Mouse (Mus musculus): ENCODE measurements at regions not wholly inside any gene's neighbourhood (a gene's known extent, or its start where the extent isn't known, plus 50 kb on each side); places are given as distances from the start of the nearest gene placed in this dataset.

DNA sequence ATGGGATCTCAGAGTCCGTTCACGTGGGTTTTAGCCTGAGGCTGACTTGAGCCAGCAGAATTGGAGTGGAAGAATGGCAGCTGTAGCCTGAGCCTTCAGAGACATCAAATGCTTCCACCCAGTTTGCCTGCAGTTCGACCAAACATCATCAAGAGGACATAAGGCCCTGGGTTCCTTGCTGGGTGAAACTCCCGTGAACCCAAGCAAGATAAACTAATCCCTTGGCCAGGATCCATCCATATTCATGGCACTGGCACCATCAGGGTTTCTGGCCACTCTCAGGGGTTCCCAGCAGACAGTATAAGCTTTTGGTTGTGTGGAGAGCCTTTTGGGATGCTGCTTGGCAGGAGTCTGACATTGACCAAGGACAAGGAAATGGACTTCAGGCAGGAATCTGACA lies 77.7 kb upstream of the Krtap11-1 start:
- H3K27ac ChIP-seq (replicated peaks; ENCODE audit: low read depth, low read length): no peak overlapping the region
- WGBS: 88% methylated on average over 4 of the region's 4 CpGs
- no peak overlapping the region for H3K4me2 ChIP-seq (ENCODE audit: low read depth, severe bottlenecking)
- DNase-seq (ENCODE audit: low spot score) (no peak), ATAC-seq (ENCODE audit: insufficient number of reproducible peaks, low FRiP score, low TSS enrichment, low read depth) (no peak)
- no peaks in the 10 kb centered on the region for H3K4me1 ChIP-seq (ENCODE audit: control insufficient read depth, insufficient read depth, low read length)
- no peaks in the 10 kb centered on the region for H3K9me3 ChIP-seq (ENCODE audit: control insufficient read depth, low read length)
- no peak overlapping the region for H3K4me3 ChIP-seq (ENCODE audit: low read depth, low read length)
- no peaks in the 10 kb centered on the region for H3K36me3 ChIP-seq (ENCODE audit: control insufficient read depth, insufficient read depth, low read length)
- H3K27me3 ChIP-seq (ENCODE audit: control insufficient read depth, insufficient read depth, low read length): no peaks in the 10 kb centered on the region
- H3K9ac ChIP-seq (ENCODE audit: low read length): no peak overlapping the region

GRCm38 (mm10) chr16:89633917-89634601 lies 63.1 kb upstream of the Krtap11-1 start:
- no peaks in the 10 kb centered on the region for H3K27me3 ChIP-seq (ENCODE audit: control insufficient read depth, insufficient read depth, low read length)
- DNase-seq (ENCODE audit: low spot score) (peak; percentile 59), ATAC-seq (ENCODE audit: insufficient number of reproducible peaks, low FRiP score, low TSS enrichment, low read depth) (peak; percentile 62; the same call in 1 of the 2 replicates)
- H3K4me3 ChIP-seq (ENCODE audit: low read depth, low read length): no peak overlapping the region
- WGBS: 24% methylated on average over 9 of the region's 9 CpGs
- H3K27ac ChIP-seq (replicated peaks; ENCODE audit: low read depth, low read length): no peak overlapping the region
- no peak overlapping the region for H3K9ac ChIP-seq (ENCODE audit: low read length)
- H3K36me3 ChIP-seq (ENCODE audit: control insufficient read depth, insufficient read depth, low read length): no peaks in the 10 kb centered on the region
- no peak overlapping the region for H3K4me2 ChIP-seq (ENCODE audit: low read depth, severe bottlenecking)
- no peaks in the 10 kb centered on the region for H3K4me1 ChIP-seq (ENCODE audit: control insufficient read depth, insufficient read depth, low read length)
- H3K9me3 ChIP-seq (ENCODE audit: control insufficient read depth, low read length): no peaks in the 10 kb centered on the region

GRCm38 (mm10) chr16:89632114-89632622 lies 61.2 kb upstream of the Krtap11-1 start:
- DNase-seq (ENCODE audit: low spot score) (peak; percentile 29), ATAC-seq (ENCODE audit: insufficient number of reproducible peaks, low FRiP score, low TSS enrichment, low read depth) (peak; percentile 54; the same call in 1 of the 2 replicates)
- Histone ChIP-seq H3K27me3 (ENCODE audit: control insufficient read depth, insufficient read depth, low read length) (no peaks in the 10 kb centered on the region), H3K4me2 (ENCODE audit: low read depth, severe bottlenecking) (no peak overlapping the region), H3K4me1 (ENCODE audit: control insufficient read depth, insufficient read depth, low read length) (no peaks in the 10 kb centered on the region), H3K9me3 (ENCODE audit: control insufficient read depth, low read length) (no peaks in the 10 kb centered on the region), H3K9ac (ENCODE audit: low read length) (no peak overlapping the region), H3K36me3 (ENCODE audit: control insufficient read depth, insufficient read depth, low read length) (no peaks in the 10 kb centered on the region), H3K27ac (replicated peaks; ENCODE audit: low read depth, low read length) (no peak overlapping the region), H3K4me3 (ENCODE audit: low read depth, low read length) (no peak overlapping the region)
- WGBS: 15% methylated on average over 6 of the region's 6 CpGs

DNA sequence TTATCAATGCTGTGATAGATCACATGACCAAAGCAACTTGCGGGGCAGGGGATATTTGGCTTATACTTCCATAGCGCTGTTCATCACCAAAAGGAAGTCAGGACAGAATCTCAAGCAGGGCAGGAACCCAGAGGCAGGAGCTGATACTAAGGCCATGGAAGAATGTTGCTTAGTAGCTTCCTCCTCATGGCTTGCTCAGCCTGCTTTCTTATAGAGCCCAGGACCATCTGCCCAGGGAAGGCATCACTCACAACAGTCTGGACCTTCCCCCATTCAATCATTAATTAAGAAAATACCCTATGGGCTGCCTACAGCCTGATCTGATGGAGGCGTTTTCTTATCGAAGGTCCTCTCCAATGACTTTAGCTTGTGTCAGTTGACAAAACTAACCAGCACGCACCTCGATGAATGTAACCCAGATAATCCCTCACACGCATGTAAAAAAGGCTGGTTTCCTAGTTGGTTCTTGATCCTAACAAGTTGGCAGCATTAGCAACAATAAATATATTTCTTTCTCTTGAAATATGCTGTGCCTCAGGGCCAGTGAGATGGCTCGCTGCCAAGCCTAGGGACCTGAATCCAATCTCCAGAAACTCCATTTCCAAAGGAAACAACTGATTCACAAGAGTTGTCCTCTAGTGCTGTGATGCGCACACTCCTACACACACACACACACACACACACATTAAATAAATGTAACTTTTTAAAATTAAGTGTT lies 60.6 kb upstream of the Krtap11-1 start:
- H3K27ac ChIP-seq (replicated peaks; ENCODE audit: low read depth, low read length): no peak overlapping the region

DNA sequence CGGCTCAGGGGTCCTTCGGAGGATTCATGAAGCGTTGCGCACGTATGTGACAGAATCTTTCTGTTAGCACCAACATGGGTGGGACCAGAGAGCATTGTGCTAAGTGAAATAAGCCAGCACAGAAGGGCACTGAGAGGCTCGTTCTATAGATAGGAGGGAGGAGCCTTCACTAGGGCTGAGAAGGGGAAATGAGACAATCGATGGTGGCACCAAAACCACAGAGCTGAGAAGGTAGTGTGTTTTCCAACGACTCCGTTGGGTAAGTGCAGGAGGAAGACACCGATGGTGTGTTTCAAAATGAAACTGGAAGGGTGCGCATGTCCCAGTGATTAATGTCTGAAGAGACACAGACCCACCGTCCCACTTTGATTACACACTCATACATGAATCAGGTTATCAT lies 54.7 kb upstream of the Krtap11-1 start:
- ATAC-seq (ENCODE audit: insufficient number of reproducible peaks, low FRiP score, low TSS enrichment, low read depth): no peak
- no peaks in the 10 kb centered on the region for H3K4me1 ChIP-seq (ENCODE audit: control insufficient read depth, insufficient read depth, low read length)
- no peak overlapping the region for H3K27ac ChIP-seq (replicated peaks; ENCODE audit: low read depth, low read length)
- DNase-seq (ENCODE audit: low spot score): no peak
- H3K9me3 ChIP-seq (ENCODE audit: control insufficient read depth, low read length): no peaks in the 10 kb centered on the region
- H3K36me3 ChIP-seq (ENCODE audit: control insufficient read depth, insufficient read depth, low read length): no peaks in the 10 kb centered on the region
- H3K9ac ChIP-seq (ENCODE audit: low read length): no peak overlapping the region
- H3K27me3 ChIP-seq (ENCODE audit: control insufficient read depth, insufficient read depth, low read length): no peaks in the 10 kb centered on the region
- H3K4me2 ChIP-seq (ENCODE audit: low read depth, severe bottlenecking): no peak overlapping the region
- H3K4me3 ChIP-seq (ENCODE audit: low read depth, low read length): no peak overlapping the region
- 95% methylated on average over 12 of the region's 12 CpGs for WGBS

More for the DNA sequence above, 60.6 kb upstream of the Krtap11-1 start:
- H3K9me3 ChIP-seq (ENCODE audit: control insufficient read depth, low read length): no peaks in the 10 kb centered on the region
- ATAC-seq (ENCODE audit: insufficient number of reproducible peaks, low FRiP score, low TSS enrichment, low read depth): no peak
- no peaks in the 10 kb centered on the region for H3K4me1 ChIP-seq (ENCODE audit: control insufficient read depth, insufficient read depth, low read length)
- H3K27me3 ChIP-seq (ENCODE audit: control insufficient read depth, insufficient read depth, low read length): no peaks in the 10 kb centered on the region
- no peak for DNase-seq (ENCODE audit: low spot score)
- 84% methylated on average over 9 of the region's 9 CpGs for WGBS
- H3K36me3 ChIP-seq (ENCODE audit: control insufficient read depth, insufficient read depth, low read length): no peaks in the 10 kb centered on the region
- H3K9ac ChIP-seq (ENCODE audit: low read length): no peak overlapping the region
- no peak overlapping the region for H3K4me3 ChIP-seq (ENCODE audit: low read depth, low read length)
- H3K4me2 ChIP-seq (ENCODE audit: low read depth, severe bottlenecking): no peak overlapping the region

GRCm38 (mm10) chr16:89625253-89625652 lies 54.3 kb upstream of the Krtap11-1 start:
- H3K36me3 ChIP-seq (ENCODE audit: control insufficient read depth, insufficient read depth, low read length): no peaks in the 10 kb centered on the region
- H3K9ac ChIP-seq (ENCODE audit: low read length): no peak overlapping the region
- no peak for DNase-seq (ENCODE audit: low spot score)
- no peak overlapping the region for H3K4me3 ChIP-seq (ENCODE audit: low read depth, low read length)
- WGBS: 83% methylated on average over 12 of the region's 12 CpGs
- no peaks in the 10 kb centered on the region for H3K9me3 ChIP-seq (ENCODE audit: control insufficient read depth, low read length)
- ATAC-seq (ENCODE audit: insufficient number of reproducible peaks, low FRiP score, low TSS enrichment, low read depth): no peak
- no peaks in the 10 kb centered on the region for H3K27me3 ChIP-seq (ENCODE audit: control insufficient read depth, insufficient read depth, low read length)
- H3K27ac ChIP-seq (replicated peaks; ENCODE audit: low read depth, low read length): no peak overlapping the region
- H3K4me1 ChIP-seq (ENCODE audit: control insufficient read depth, insufficient read depth, low read length): no peaks in the 10 kb centered on the region
- no peak overlapping the region for H3K4me2 ChIP-seq (ENCODE audit: low read depth, severe bottlenecking)

Measured in limb, embryonic 11.5 days (tissue).